Mouse (Mus musculus) Patski (cell line): ENCODE measurements around the gene Cox5b. TPM values are rescaled to one million over a fixed set of nuclear protein-coding genes. Genes with fewer than 3 reads are reported as not detected.

Experiments used
- ATAC-seq: fragments of 100-300 bp; one replicate; pipeline ENCODE4 v1.8.0; 2021
- CTCF ChIA-PET: fragments of 350-600 bp; sonication (Branson Sonifier 250); formaldehyde crosslinking; loops from one replicate; lab custom pipeline; 2022; ENCODE audit warnings: inconsistent platforms; lab: Charles Lee
- POLR2A ChIA-PET: fragments of 350-600 bp; sonication (Branson Sonifier 250); formaldehyde crosslinking; loops from one replicate; lab custom pipeline; 2022; ENCODE audit warnings: antibody characterized with exemption, inconsistent platforms; lab: Charles Lee
- DNase-seq: peaks from one replicate; pipeline ENCODE4 v3.0.0-alpha.2; 2011; ENCODE audit warnings: low read depth, low spot score
- H3K27me3 ChIP-seq: fragments of 371-371 bp; one replicate; pipeline ENCODE4 v1.5.1; 2021
- CTCF ChIP-seq: fragments of 100-300 bp; IDR thresholded peaks from one replicate; pipeline ENCODE4 v1.5.1; 2021
- in situ Hi-C: fragments of 300-500 bp; cut with MboI; formaldehyde crosslinking; loops from 3 replicates; pipeline ENCODE4 v1.11.1; 2018; ENCODE audit warnings: low pct_unique_long_range_greater_than_20kb, mixed read lengths
- polyA plus RNA-seq: library from polyadenylated mRNA; unstranded; gene quantifications from one replicate; pipeline ENCODE4 v1.2.3, GENCODE M21; 2021

The Cox5b gene
- polyA plus RNA-seq, 1 experiment from 2014 or later: 483 TPM

GRCm38 (mm10) chr1:36683810-36684467, 7.3 kb upstream of the Cox5b start:
- CTCF ChIA-PET: interaction anchor here (0.6 to 1.7 kb wide), 15 partner anchors 8 to 141 kb away, joined by 3 to 11 read pairs (median 3); partner anchors contain the start of genes Ankrd39 and Sema4c
- in situ Hi-C loops: no loop called here
- peak; percentile 34 for DNase-seq
- peak; percentile 85 for ATAC-seq
- POLR2A ChIA-PET: interaction anchor here (1.0 kb wide), 2 partner anchors 10 to 137 kb away, joined by 4 read pairs; partner anchors contain the start of gene Ankrd39
- H3K27me3 ChIP-seq: no peaks in the 10 kb centered on the region
- no peak for TF ChIP-seq CTCF

- no peaks in the 10 kb centered on the region for H3K27me3 ChIP-seq
- ATAC-seq (no peak), DNase-seq (no peak)
- in situ Hi-C loops: loop anchor here (5.0 kb wide), 1 partner anchor 133 kb away; the partner anchor contains the start of gene Sema4c
- CTCF ChIA-PET: interaction anchor here (1.3 kb wide), 1 partner anchor 144 kb away, joined by 7 read pairs; the partner anchor contains the start of gene Ankrd39
- POLR2A ChIA-PET: interaction anchor here (1.4 kb wide), 1 partner anchor 17 kb away, joined by 8 read pairs; no protein-coding TSS in a partner anchor
- TF ChIP-seq CTCF: no peak
Observed at GRCm38 (mm10) chr1:36690671-36691235, 496 bp upstream of the Cox5b start.

- in situ Hi-C loops: loop anchor here (5.0 kb wide), 1 partner anchor 138 kb away; the partner anchor contains the start of gene Sema4c
- ATAC-seq (no peak), DNase-seq (no peak)
- CTCF ChIA-PET: interaction anchor here (2.0 kb wide), 1 partner anchor 13 kb away, joined by 5 read pairs; no protein-coding TSS in a partner anchor
- POLR2A ChIA-PET: interaction anchor here (2.1 kb wide), 1 partner anchor 137 kb away, joined by 5 read pairs; the partner anchor contains the start of gene Sema4c
- no peaks in the 10 kb centered on the region for H3K27me3 ChIP-seq
- no peak for TF ChIP-seq CTCF
Observed at GRCm38 (mm10) chr1:36694871-36695270, 3.6 kb downstream of the Cox5b start.

GRCm38 (mm10) chr1:36696411-36696810, 5.2 kb downstream of the Cox5b start:
- ATAC-seq (no peak), DNase-seq (no peak)
- no peaks in the 10 kb centered on the region for H3K27me3 ChIP-seq
- no peak for TF ChIP-seq CTCF
- ChIA-PET POLR2A (interaction anchor here (1.4 kb wide), 1 partner anchor 139 kb away, joined by 3 read pairs; no protein-coding TSS in a partner anchor), CTCF (interaction anchor here (1.6 to 2.0 kb wide), 3 partner anchors 11 to 149 kb away, joined by 3 to 5 read pairs (median 4); partner anchors contain the start of gene Ankrd39)
- in situ Hi-C loops: no loop called here

- ChIA-PET CTCF (interaction anchor here (1.6 to 2.0 kb wide), 2 partner anchors 11 to 13 kb away, joined by 4 to 5 read pairs; no protein-coding TSS in a partner anchor), POLR2A (interaction anchor here (1.4 kb wide), 1 partner anchor 140 kb away, joined by 3 read pairs; no protein-coding TSS in a partner anchor)
- no peaks in the 10 kb centered on the region for H3K27me3 ChIP-seq
- in situ Hi-C loops: no loop called here
- DNase-seq (no peak), ATAC-seq (no peak)
- no peak for TF ChIP-seq CTCF
Observed at GRCm38 (mm10) chr1:36697030-36697429, 5.8 kb downstream of the Cox5b start.

GRCm38 (mm10) chr1:36707166-36707565, 15.9 kb downstream of the Cox5b start:
- POLR2A ChIA-PET: interaction anchor here (0.6 to 2.8 kb wide), 3 partner anchors 9 to 1183 kb away, joined by 3 to 8 read pairs (median 8); partner anchors contain the start of genes Cox5b, Mitd1 and Mrpl30
- no peak for TF ChIP-seq CTCF
- ATAC-seq: no peak
- CTCF ChIA-PET: interaction anchor here (0.5 to 3.7 kb wide), 3 partner anchors 11 to 160 kb away, joined by 3 to 15 read pairs (median 5); partner anchors contain the start of gene Ankrd39
- no peaks in the 10 kb centered on the region for H3K27me3 ChIP-seq
- DNase-seq: no peak
- in situ Hi-C loops: no loop called here

GRCm38 (mm10) chr1:36707797-36708196, 16.5 kb downstream of the Cox5b start:
- ChIA-PET POLR2A (interaction anchor here (0.6 to 2.8 kb wide), 5 partner anchors 9 to 1183 kb away, joined by 3 to 8 read pairs (median 5); partner anchors contain the start of genes Cox5b, Mitd1 and Mrpl30), CTCF (interaction anchor here (0.5 to 3.7 kb wide), 5 partner anchors 8 to 161 kb away, joined by 3 to 15 read pairs (median 3); partner anchors contain the start of gene Ankrd39)
- TF ChIP-seq CTCF: no peak
- DNase-seq (no peak), ATAC-seq (no peak)
- no peaks in the 10 kb centered on the region for H3K27me3 ChIP-seq
- in situ Hi-C loops: no loop called here

- POLR2A ChIA-PET: interaction anchor here (1.0 to 2.8 kb wide), 4 partner anchors 15 to 152 kb away, joined by 3 to 8 read pairs (median 4); partner anchors contain the start of gene Cox5b
- no peak for DNase-seq
- in situ Hi-C loops: no loop called here
- TF ChIP-seq CTCF: no peak
- CTCF ChIA-PET: interaction anchor here (0.7 to 2.3 kb wide), 6 partner anchors 9 to 161 kb away, joined by 3 to 5 read pairs (median 3); partner anchors contain the start of gene Ankrd39
- no peaks in the 10 kb centered on the region for H3K27me3 ChIP-seq
- no peak for ATAC-seq
Observed at GRCm38 (mm10) chr1:36708626-36709025, 17.4 kb downstream of the Cox5b start.

- ChIA-PET CTCF (interaction anchor here (0.7 to 2.3 kb wide), 5 partner anchors 10 to 162 kb away, joined by 3 to 5 read pairs (median 3); partner anchors contain the start of gene Ankrd39), POLR2A (interaction anchor here (1.0 to 2.8 kb wide), 3 partner anchors 15 to 152 kb away, joined by 3 to 8 read pairs (median 5); partner anchors contain the start of gene Cox5b)
- no peak for DNase-seq
- TF ChIP-seq CTCF: no peak
- in situ Hi-C loops: no loop called here
- H3K27me3 ChIP-seq: no peaks in the 10 kb centered on the region
- peak; percentile 41 for ATAC-seq
Observed at GRCm38 (mm10) chr1:36709055-36709853, 18.0 kb downstream of the Cox5b start.
